Mouse (Mus musculus) mouse trophoblast stem cell (cell line): ENCODE results near the gene Cenpm.

ENCODE experiments used
- in situ Hi-C, 2 experiments: fragments of 300-500 bp; cut with MseI, MboI; formaldehyde crosslinking; loops; 2 replicates in 1 of 2; 3 replicates in 1 of 2; pipeline ENCODE4 v1.15.1; 2025

Cenpm gene

GRCm38 (mm10) chr15:82243742-82244114, 820 bp downstream of the Cenpm start:
- in situ Hi-C loops = no loop called here

GRCm38 (mm10) chr15:82243311-82243710, 1.2 kb downstream of the Cenpm start:
- in situ Hi-C loops = no loop called here

GRCm38 (mm10) chr15:82236565-82236964, 8.0 kb downstream of the Cenpm start:
- in situ Hi-C loops = loop anchor here (10.0 kb wide), 1 partner anchor 172 kb away; the partner anchor contains the start of gene Mei1 (in 2 of the 2)

GRCm38 (mm10) chr15:82235661-82236060, 8.9 kb downstream of the Cenpm start:
- in situ Hi-C loops = loop anchor here (10.0 kb wide), 1 partner anchor 171 kb away; the partner anchor contains the start of gene Mei1 (in 2 of the 2)

GRCm38 (mm10) chr15:82232651-82233050, 11.9 kb downstream of the Cenpm start:
- in situ Hi-C loops = loop anchor here (10.0 kb wide), 1 partner anchor 168 kb away; the partner anchor contains the start of gene Mei1 (in 2 of the 2)

GRCm38 (mm10) chr15:82231591-82232378, 12.8 kb downstream of the Cenpm start:
- in situ Hi-C loops = loop anchor here (10.0 kb wide), 1 partner anchor 167 kb away; the partner anchor contains the start of gene Mei1 (in 2 of the 2)

GRCm38 (mm10) chr15:82231100-82231499, 13.4 kb downstream of the Cenpm start:
- in situ Hi-C loops = loop anchor here (10.0 kb wide), 1 partner anchor 166 kb away; the partner anchor contains the start of gene Mei1 (in 2 of the 2)

- in situ Hi-C loops = loop anchor here (10.0 kb wide), 1 partner anchor 165 kb away; the partner anchor contains the start of gene Mei1 (in 2 of the 2)
Observed at GRCm38 (mm10) chr15:82230098-82230611, 14.4 kb downstream of the Cenpm start.

- in situ Hi-C loops = loop anchor here (10.0 kb wide), 1 partner anchor 165 kb away; the partner anchor contains the start of gene Mei1 (in 2 of the 2)
Observed at GRCm38 (mm10) chr15:82229542-82230045, 15.0 kb downstream of the Cenpm start.

GRCm38 (mm10) chr15:82225769-82226168, 18.8 kb downstream of the Cenpm start:
- in situ Hi-C loops = no loop called here

GRCm38 (mm10) chr15:82224602-82225215, 19.8 kb downstream of the Cenpm start:
- in situ Hi-C loops = no loop called here

- in situ Hi-C loops = no loop called here
Observed at GRCm38 (mm10) chr15:82223657-82224601, 20.6 kb downstream of the Cenpm start, which contains the start of gene Tnfrsf13c. Tnfrsf13c (minus strand) TSS chr15:82224369.

- in situ Hi-C loops = no loop called here
Observed at GRCm38 (mm10) chr15:82223251-82223650, 21.3 kb downstream of the Cenpm start.

- in situ Hi-C loops = no loop called here
Observed at GRCm38 (mm10) chr15:82221104-82221860, 23.3 kb downstream of the Cenpm start.

- in situ Hi-C loops = no loop called here
Observed at GRCm38 (mm10) chr15:82220003-82220675, 24.4 kb downstream of the Cenpm start.

- in situ Hi-C loops = no loop called here
Observed at GRCm38 (mm10) chr15:82218778-82219666, 25.5 kb downstream of the Cenpm start.

GRCm38 (mm10) chr15:82217980-82218379, 26.6 kb downstream of the Cenpm start:
- in situ Hi-C loops = no loop called here

GRCm38 (mm10) chr15:82217039-82217438, 27.5 kb downstream of the Cenpm start:
- in situ Hi-C loops = no loop called here
